Mouse (Mus musculus) embryonic facial prominence, embryonic 13.5 days (tissue): ENCODE results near the gene Ryk. TPM values are rescaled to one million over a fixed set of nuclear protein-coding genes. Genes with fewer than 3 reads are reported as not detected.
"Not testable (repeated sequence)": the region's sequence is repeated elsewhere in the genome, so short reads cannot be mapped to it uniquely, and the experiment has no call there.

ENCODE experiments used
- ATAC-seq: fragments of 200-750 bp; cut with Nextera tagmentation; 2 replicates; pipeline ENCODE4 v1.8.0; 2017; ENCODE audit warnings: low read depth; ENCODE audit not compliant: insufficient number of reproducible peaks, insufficient read depth, low FRiP score, low TSS enrichment
- H3K27ac ChIP-seq: fragments of 300-500 bp; sonication (generic); 2 replicates; pipeline ENCODE4 v1.5.1; 2015; ENCODE audit warnings: moderate library complexity, mild to moderate bottlenecking, inconsistent platforms
- H3K27me3 ChIP-seq: fragments of 300-500 bp; sonication (generic); 2 replicates; pipeline ENCODE4 v1.6.1; 2015; ENCODE audit warnings: mild to moderate bottlenecking, inconsistent platforms
- H3K36me3 ChIP-seq: fragments of 300-500 bp; sonication (generic); 2 replicates; pipeline ENCODE4 v1.6.1; 2015; ENCODE audit warnings: mild to moderate bottlenecking, inconsistent platforms
- H3K4me1 ChIP-seq: fragments of 300-500 bp; sonication (generic); 2 replicates; pipeline ENCODE4 v1.6.1; 2015; ENCODE audit warnings: inconsistent platforms
- H3K4me2 ChIP-seq: fragments of 300-500 bp; sonication (generic); 2 replicates; pipeline ENCODE4 v1.6.1; 2015; ENCODE audit warnings: moderate library complexity, mild to moderate bottlenecking, inconsistent platforms
- H3K4me3 ChIP-seq: fragments of 300-500 bp; sonication (generic); 2 replicates; pipeline ENCODE4 v1.5.1; 2015; ENCODE audit warnings: mild to moderate bottlenecking, inconsistent platforms
- H3K9ac ChIP-seq: fragments of 300-500 bp; sonication (generic); 2 replicates; pipeline ENCODE4 v1.6.1; 2015; ENCODE audit warnings: mild to moderate bottlenecking, inconsistent platforms
- H3K9me3 ChIP-seq: fragments of 300-500 bp; sonication (generic); 2 replicates; pipeline ENCODE4 v1.6.1; 2016; ENCODE audit warnings: inconsistent platforms
- WGBS: fragments of 180-500 bp; shearing (Covaris S2); methylation state at CpG from one replicate; pipeline ENCODE4 v1.1.7; 2015; ENCODE audit warnings: mixed read lengths; 5-methylcytosine and 5-hydroxymethylcytosine counted together
- polyA plus RNA-seq: library from polyadenylated mRNA; unstranded; fragments of >200 nt; fragmentation: Nextera tagmentation; extraction: Ambion mirVana; gene quantifications from 2 replicates; pipeline ENCODE4 v1.2.1, GENCODE M21; 2015

The Ryk gene
- polyA plus RNA-seq, 1 experiment from 2014 or later = 25.4 TPM

- WGBS = 92% methylated on average over 3 of the region's 3 CpGs
- ATAC-seq = no peak
- peaks cover 58% of the 10 kb centered on the region for H3K36me3 ChIP-seq
Observed at GRCm38 (mm10) chr9:102911526-102911925, 76.8 kb downstream of the Ryk start.

GRCm38 (mm10) chr9:102912516-102913035 is 77.9 kb downstream of the Ryk start:
- no peaks in the 10 kb centered on the region for H3K9me3 ChIP-seq
- peaks cover 6% of the 10 kb centered on the region; the same call in 1 of the 2 replicates for H3K4me1 ChIP-seq
- peaks cover 57% of the 10 kb centered on the region for H3K36me3 ChIP-seq
- no peak overlapping the region for H3K4me3 ChIP-seq
- no peaks in the 10 kb centered on the region for H3K27me3 ChIP-seq
- no peak for ATAC-seq
- no peak overlapping the region for H3K27ac ChIP-seq
- H3K9ac ChIP-seq = no peak overlapping the region
- no peak overlapping the region for H3K4me2 ChIP-seq
- WGBS = 92% methylated on average over 10 of the region's 10 CpGs

More at GRCm38 (mm10) chr9:102911526-102911925, 76.8 kb downstream of the Ryk start:
- Histone ChIP-seq H3K27me3 (no peaks in the 10 kb centered on the region), H3K27ac (no peak overlapping the region), H3K9me3 (no peaks in the 10 kb centered on the region), H3K9ac (no peak overlapping the region), H3K4me3 (no peak overlapping the region), H3K4me1 (peaks cover 6% of the 10 kb centered on the region; the same call in 1 of the 2 replicates), H3K4me2 (no peak overlapping the region)

- ATAC-seq, H3K4me3 ChIP-seq, H3K4me2 ChIP-seq, H3K4me1 ChIP-seq, H3K9me3 ChIP-seq, H3K27ac ChIP-seq, H3K27me3 ChIP-seq, H3K9ac ChIP-seq: not testable (repeated sequence)
- H3K36me3 ChIP-seq = peaks cover 48% of the 10 kb centered on the region
- 93% methylated on average over 3 of the region's 3 CpGs for WGBS
Observed at GRCm38 (mm10) chr9:102913597-102913996, 78.9 kb downstream of the Ryk start.

GRCm38 (mm10) chr9:102914583-102914982 is 79.9 kb downstream of the Ryk start:
- Histone ChIP-seq H3K9ac (no peak overlapping the region), H3K36me3 (peaks cover 38% of the 10 kb centered on the region), H3K4me2 (no peak overlapping the region), H3K27ac (no peak overlapping the region), H3K27me3 (no peaks in the 10 kb centered on the region), H3K4me1 (peaks cover 6% of the 10 kb centered on the region; the same call in 1 of the 2 replicates), H3K9me3 (no peaks in the 10 kb centered on the region), H3K4me3 (no peak overlapping the region)
- no peak for ATAC-seq
- 76% methylated on average over 1 of the region's 1 CpGs for WGBS

DNA sequence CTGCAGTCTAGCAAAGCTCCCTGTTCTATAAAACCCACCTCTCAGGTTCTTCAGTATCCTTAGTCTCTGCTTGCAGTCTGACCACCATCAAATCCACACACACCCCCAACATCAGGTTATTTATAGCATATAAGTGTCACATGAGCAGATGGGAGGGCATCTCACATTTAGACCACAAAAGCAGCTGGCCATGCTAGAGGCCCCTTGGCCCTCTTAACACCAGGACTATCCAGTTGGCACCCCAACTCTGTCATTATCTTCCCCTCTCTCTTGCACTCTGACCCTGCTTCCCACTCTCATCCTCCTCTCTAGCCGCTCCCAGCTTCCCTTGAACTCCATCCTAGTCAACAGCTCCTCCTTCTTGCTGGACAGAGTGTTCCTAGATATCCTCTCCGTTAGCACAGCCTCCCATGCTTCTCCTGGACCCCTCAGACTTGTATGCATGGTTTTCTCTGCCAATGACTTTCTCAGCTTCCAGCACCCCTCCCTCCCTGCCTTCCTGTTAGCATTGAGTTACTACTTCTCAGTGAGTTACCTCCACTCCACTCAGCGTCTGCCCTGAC is 80.7 kb downstream of the Ryk start:
- Histone ChIP-seq H3K4me1 (peaks cover 6% of the 10 kb centered on the region; the same call in 1 of the 2 replicates), H3K27ac (no peak overlapping the region), H3K4me2 (no peak overlapping the region), H3K9ac (no peak overlapping the region), H3K9me3 (no peaks in the 10 kb centered on the region), H3K36me3 (peaks cover 31% of the 10 kb centered on the region), H3K4me3 (no peak overlapping the region), H3K27me3 (no peaks in the 10 kb centered on the region)
- no peak for ATAC-seq
- WGBS = 71% methylated on average over 3 of the region's 3 CpGs

DNA sequence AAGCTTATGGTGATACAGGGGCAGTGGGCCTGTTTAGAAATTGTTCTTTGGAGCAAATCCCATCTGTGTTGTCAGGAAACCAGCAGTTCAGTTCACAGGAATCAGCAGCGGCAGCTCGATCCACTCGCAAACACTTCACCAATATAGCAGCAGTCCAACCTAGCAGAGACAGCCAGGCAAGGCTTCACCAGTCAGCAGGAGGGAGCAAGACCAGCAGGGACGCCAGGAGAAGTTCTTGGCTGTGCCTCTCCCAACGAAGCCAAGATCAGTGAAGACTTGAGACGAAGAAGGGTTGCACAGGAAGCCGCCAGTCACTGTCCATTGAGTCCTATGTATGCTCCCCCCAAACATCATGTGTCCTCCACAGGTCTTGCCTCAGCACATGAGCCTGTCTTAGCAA is 81.4 kb downstream of the Ryk start:
- Histone ChIP-seq H3K4me3 (no peak overlapping the region), H3K27me3 (no peaks in the 10 kb centered on the region), H3K9me3 (no peaks in the 10 kb centered on the region), H3K27ac (no peak overlapping the region), H3K36me3 (peaks cover 24% of the 10 kb centered on the region), H3K4me2 (no peak overlapping the region), H3K4me1 (peaks cover 6% of the 10 kb centered on the region; the same call in 1 of the 2 replicates), H3K9ac (no peak overlapping the region)
- ATAC-seq = no peak
- WGBS = 93% methylated on average over 7 of the region's 7 CpGs

- Histone ChIP-seq H3K4me2 (no peak overlapping the region), H3K27ac (no peak overlapping the region), H3K9me3 (no peaks in the 10 kb centered on the region), H3K27me3 (no peaks in the 10 kb centered on the region), H3K36me3 (peaks cover 9% of the 10 kb centered on the region), H3K4me3 (no peak overlapping the region), H3K9ac (no peak overlapping the region), H3K4me1 (peaks cover 6% of the 10 kb centered on the region; the same call in 1 of the 2 replicates)
- WGBS = 77% methylated on average over 8 of the region's 8 CpGs
- no peak for ATAC-seq
Observed at GRCm38 (mm10) chr9:102917532-102918129, 82.9 kb downstream of the Ryk start.

GRCm38 (mm10) chr9:102919486-102919885 is 84.8 kb downstream of the Ryk start:
- ATAC-seq = no peak
- peaks cover 9% of the 10 kb centered on the region for H3K36me3 ChIP-seq
- no peak overlapping the region for H3K4me2 ChIP-seq
- no peak overlapping the region for H3K9ac ChIP-seq
- no peak overlapping the region for H3K27ac ChIP-seq
- H3K4me1 ChIP-seq = peaks cover 13% of the 10 kb centered on the region
- H3K9me3 ChIP-seq = no peaks in the 10 kb centered on the region
- H3K27me3 ChIP-seq = no peaks in the 10 kb centered on the region
- 62% methylated on average over 5 of the region's 5 CpGs for WGBS
- no peak overlapping the region for H3K4me3 ChIP-seq

GRCm38 (mm10) chr9:102921791-102922190 is 87.1 kb downstream of the Ryk start:
- Histone ChIP-seq H3K27me3 (no peaks in the 10 kb centered on the region), H3K4me2 (no peak overlapping the region), H3K9me3 (no peaks in the 10 kb centered on the region), H3K4me3 (no peak overlapping the region), H3K4me1 (peaks cover 11% of the 10 kb centered on the region; the same call in 1 of the 2 replicates), H3K36me3 (0 out of 2 replicates have a peak, but pooled peaks cover under 1% of the 10 kb centered on the region), H3K9ac (no peak overlapping the region), H3K27ac (no peak overlapping the region)
- WGBS = 85% methylated on average over 13 of the region's 13 CpGs
- no peak for ATAC-seq

- Histone ChIP-seq H3K36me3 (no peaks in the 10 kb centered on the region), H3K4me3 (no peak overlapping the region), H3K9me3 (no peaks in the 10 kb centered on the region), H3K4me2 (no peak overlapping the region), H3K27ac (no peak overlapping the region), H3K27me3 (no peaks in the 10 kb centered on the region), H3K4me1 (peaks cover 11% of the 10 kb centered on the region; the same call in 1 of the 2 replicates), H3K9ac (no peak overlapping the region)
- ATAC-seq = no peak
- 93% methylated on average over 7 of the region's 7 CpGs for WGBS
Observed at GRCm38 (mm10) chr9:102922866-102923434, 88.2 kb downstream of the Ryk start.

DNA sequence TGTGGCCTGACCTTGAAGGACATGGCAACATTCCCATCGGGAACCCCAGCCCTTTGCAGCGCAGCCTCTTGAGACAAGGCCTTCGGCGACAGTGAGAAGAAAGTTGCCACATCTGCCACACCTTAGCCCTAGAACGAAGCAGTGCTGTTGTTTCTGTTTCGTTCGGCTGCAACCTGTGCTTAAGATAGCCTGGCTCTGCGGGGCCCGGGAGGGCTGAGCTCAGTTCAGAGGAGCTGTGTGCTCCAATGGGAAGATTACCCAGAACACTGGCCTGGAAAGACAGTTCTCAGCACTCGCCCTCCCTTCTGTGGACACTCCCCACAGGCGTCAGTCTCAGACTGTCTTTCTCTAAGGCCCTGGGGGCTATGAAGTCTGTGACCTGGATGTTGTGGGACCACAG is 89.1 kb downstream of the Ryk start:
- H3K36me3 ChIP-seq = no peaks in the 10 kb centered on the region
- peaks cover 11% of the 10 kb centered on the region; the same call in 1 of the 2 replicates for H3K4me1 ChIP-seq
- no peak overlapping the region for H3K4me3 ChIP-seq
- H3K9ac ChIP-seq = no peak overlapping the region
- no peaks in the 10 kb centered on the region for H3K27me3 ChIP-seq
- ATAC-seq = no peak
- WGBS = 74% methylated on average over 11 of the region's 11 CpGs
- H3K27ac ChIP-seq = no peak overlapping the region
- H3K4me2 ChIP-seq = no peak overlapping the region
- H3K9me3 ChIP-seq = no peaks in the 10 kb centered on the region
